Mouse (Mus musculus): Measurements from ENCODE around the gene Dohh.

DNA sequence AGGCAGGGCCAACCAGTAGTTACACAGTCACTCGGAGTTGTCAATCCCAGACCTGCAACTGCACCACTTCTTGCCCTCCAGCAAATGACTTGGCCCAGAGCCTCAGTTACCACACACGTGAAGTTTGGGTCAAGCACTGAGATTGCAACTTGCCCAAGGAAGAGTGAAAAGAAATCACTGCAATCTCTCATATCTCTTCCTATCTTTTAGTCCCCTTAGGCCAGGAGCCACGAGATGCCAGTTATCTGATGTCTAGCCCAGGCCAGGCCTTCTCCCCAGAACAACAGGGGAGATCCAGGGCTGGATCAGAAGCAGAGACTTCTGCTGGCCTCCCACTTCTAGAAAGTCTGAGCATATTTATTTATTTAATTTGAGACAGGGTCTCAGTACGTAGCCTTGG lies 28.7 kb upstream of the Dohh start:
- TF ChIP-seq CTCF (IDR thresholded peaks at IDR 0.05; ENCODE audit: borderline replicate concordance, control insufficient read depth, extremely low read depth, insufficient read depth, low read length, poor library complexity): no peak
- no peak for TF ChIP-seq POLR2A (IDR thresholded peaks at IDR 0.05; ENCODE audit: control insufficient read depth, extremely low read depth, insufficient read depth, low read length, poor library complexity)

All from thymus, adult 2 months (tissue).